Mouse (Mus musculus): ENCODE data around the gene Cuta.
A peak's percentile ranks its signal among the peaks of the same experiment; 100 is the strongest.
"Not testable (repeated sequence)": the region's sequence is repeated elsewhere in the genome, so short reads cannot be mapped to it uniquely, and the experiment has no call there.

Cuta gene

DNA sequence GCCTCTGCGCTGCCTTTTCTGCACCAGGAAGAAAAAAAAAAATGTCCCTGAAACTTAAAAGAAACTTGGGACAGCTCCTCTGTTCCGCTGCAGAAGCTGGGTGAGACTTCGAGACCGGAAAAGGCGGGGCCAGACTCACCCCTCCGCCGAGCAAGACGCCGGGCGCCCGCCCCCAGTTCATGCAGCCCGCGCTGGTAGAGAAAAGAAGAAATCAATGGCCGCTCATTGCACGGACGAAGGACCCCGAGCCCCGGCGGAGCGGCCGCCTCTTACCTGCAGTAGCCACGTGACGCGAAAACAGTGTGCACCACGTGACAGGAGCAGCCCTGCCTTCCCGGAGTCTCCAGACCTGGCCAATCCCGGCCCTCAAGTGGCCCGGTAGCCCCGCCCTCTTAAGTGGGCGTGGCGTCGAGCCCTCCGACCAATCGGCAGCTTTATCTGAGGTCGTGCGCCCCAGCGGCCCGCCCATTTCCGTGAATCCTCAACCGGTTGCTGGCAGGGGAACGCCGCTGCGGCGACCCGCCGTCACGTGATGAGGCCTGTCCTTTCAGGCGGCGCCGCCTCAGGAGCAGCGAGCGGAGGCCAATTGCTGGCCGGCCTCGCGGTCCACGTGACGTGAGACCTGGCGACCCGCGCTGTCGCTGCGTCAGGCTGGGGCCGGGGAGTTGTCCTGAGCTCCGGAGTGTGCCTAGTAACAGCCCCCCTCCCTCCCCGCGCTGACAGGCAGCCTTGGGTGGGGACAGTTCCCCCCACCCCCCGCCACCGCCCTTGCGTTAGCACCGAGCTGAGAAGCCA, at the start of gene Cuta:
TSS of gene Cuta (minus strand) at position 392 of the 795 bp plus-strand sequence.
- peak; percentile 99 to 100 for DNase-seq

DNA sequence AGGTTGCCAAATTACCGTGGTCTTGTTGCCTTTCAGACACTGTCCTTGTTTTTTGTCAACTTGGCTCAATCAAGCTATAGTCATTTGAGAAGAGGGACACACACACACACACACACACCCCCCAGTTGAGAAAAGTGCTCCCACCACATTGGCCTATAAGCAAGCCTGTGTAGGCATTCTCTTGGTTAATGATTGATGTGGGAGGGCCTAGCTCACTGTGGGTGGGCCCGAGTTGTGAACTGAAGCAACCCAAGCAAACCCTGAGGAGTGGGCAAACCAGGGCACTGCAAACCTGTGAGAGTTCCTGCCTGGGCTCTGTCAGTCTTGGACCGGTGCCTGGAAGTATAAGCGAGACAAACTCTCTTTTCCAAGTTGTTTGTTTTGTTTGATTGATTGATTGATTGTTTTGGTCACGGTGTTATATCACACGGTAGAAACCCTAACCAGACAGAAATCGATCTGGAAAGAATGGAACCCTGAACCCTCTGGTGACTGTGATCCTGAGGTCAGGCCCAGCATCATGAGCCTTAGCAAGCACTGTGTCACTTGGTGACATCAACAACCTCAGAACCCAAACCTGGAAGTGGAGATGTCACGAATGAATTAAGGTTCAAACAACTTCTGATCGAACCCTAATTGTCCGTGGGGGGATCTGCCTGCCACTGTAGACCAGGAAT, 46.3 kb upstream of the Cuta start:
- DNase-seq, result no peak

DNA sequence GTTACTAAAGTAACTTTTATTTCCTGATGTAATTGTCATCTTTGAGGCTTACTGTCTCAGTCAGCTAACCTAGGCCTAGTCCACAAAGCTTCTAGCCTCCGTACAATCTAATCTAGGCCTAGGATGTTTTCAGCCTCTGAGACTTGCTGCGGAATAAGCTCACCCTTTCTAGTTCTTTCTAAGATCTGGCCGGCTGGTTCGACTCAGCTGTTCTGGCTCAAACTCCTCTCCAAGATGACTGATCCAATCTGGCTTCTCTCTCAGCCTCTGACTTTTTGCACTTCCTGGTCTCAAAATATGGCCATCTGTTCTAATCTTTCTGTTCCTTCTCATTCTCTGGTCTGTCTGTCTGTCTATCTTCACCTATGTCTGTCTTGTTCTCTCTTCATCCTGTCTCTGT, 44.0 kb upstream of the Cuta start:
- DNase-seq, result no peak

DNA sequence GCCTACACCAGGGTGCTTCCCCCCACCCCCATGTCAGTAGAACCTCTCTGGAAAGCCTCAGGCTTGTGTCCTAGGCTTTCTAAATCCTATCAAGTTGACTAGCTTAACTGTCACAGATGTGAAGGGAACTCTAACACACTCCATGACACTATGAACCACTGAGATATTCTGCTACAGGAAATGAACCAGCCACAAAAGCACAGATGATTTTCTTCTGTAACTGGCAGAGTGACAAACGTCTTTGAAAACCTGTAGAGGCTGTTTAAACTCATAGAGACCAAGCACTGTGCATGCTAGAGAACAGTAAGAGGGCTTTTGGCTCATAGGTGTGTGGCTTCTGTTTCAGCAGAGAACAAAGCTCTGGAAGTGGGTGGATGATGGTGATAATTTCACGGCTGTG, 41.7 kb upstream of the Cuta start:
- no peak for DNase-seq

DNA sequence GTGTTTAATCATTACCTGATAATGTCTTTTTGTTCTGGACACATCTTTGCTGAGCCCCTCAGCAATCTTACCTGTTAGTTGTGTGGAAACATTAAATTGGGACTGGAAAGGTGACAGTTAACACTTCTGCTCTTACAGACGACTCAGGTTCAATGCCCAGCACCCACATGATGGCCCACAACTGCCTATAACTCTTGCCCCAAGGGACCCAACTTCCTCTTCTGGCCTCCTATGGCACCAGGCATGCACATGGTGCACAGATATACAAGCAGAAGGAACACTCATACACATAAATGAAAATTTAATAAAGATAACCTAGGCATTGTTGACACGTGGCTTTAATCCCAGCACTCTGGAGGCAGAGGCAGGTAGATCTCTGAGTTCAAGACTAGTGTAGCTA, 40.1 kb upstream of the Cuta start:
- DNase-seq, result no peak

DNA sequence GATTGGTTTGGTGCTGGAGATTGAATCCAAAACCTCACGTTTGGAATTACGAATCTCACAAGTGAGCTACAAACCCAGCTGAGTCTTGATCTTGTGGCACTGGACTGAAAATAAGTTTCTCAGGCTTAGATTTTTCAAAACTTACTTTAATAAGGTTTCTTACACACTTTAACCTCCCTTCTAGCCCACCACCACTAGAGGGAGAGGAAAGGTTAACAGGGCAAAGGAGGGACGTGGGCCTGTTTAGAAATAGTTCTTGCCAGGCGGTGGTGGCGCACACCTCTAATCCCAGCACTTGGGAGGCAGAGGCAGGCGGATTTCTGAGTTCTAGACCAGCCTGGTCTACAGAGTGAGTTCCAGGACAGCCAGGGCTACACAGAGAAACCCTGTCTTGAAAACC, 38.0 kb upstream of the Cuta start:
- DNase-seq, result not testable (repeated sequence)

DNA sequence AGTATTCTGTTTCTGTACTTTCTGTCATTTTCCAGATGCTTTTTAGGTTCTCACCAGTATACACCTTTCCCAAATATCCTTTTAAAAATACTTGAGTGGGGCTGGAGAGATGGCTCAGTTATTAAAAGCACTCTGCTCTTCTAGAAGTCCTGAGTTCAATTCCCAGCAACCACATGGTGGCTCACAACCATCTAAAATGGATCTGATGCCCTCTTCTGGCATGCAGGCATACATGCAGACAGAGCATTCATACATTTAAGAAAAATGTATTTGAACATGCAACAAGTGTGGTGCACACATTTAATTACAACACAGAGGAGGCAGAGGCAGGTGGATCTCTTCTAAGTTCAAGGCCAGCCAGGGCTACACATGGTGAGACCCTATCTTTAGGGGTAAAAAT, 36.0 kb upstream of the Cuta start:
- DNase-seq, result no peak

DNA sequence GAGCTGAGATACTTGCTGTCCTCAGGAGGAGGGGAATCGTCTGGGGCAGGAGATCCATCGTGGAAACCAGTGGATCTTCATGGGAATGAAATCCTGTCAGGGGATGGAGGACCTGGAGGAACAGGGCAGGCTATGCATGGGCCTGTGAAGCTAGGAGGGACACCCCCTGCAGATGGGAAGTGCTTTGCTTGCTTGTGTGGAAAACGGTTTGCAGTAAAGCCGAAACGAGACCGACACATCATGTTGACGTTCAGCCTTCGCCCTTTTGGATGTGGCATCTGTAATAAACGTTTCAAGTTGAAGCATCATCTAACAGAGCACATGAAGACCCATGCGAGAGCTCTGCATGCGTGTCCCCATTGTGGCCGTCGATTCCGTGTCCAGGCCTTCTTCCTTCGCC, 35.2 kb upstream of the Cuta start:
- no peak for DNase-seq

DNA sequence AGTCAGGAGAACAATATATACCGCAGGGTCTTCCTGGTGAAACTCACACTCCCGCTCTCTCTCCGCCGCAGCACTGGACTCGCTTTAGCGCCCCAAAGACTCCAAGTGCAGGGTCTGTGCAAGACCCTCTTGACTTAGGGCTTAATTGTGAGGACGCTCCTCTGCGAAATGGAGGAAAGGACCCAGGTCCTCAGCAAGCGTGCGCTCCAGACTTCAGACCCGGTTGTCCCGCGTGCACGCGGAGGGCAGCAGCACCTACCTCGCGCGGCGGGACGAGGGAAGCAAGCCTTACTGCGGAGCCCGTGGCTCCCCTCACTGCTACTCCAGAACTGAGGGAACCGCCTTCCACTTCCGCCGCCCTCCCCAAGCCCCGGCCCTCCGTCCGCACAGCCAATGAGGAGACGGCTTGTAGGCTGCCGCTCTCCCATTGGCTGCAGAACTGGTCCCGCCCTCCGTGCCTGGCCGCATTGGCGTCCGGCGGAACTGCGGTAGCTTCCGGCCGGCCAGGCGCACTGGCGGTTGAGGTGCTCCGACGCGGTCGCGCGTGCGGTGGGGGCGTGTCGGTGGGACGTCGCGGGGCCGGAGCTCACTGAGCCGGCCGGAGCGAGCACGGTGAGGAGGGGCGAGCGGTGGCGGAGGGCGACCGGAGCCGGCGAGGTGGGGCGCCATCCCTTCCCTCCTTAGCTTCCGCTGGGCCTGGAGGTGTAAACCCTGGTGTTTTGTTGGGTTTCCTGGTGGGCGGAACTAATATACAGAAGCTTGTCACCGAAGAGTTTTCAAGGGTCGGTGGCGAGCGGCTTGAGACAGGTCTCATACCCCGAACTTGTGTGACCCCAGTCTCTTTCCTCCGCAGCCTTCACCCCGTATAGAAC, 33.6 kb upstream of the Cuta start, which contains the start of gene Zbtb9:
TSS of gene Zbtb9 (plus strand) at position 465 of the 872 bp plus-strand sequence.
- peak; percentile 93 to 97 for DNase-seq

DNA sequence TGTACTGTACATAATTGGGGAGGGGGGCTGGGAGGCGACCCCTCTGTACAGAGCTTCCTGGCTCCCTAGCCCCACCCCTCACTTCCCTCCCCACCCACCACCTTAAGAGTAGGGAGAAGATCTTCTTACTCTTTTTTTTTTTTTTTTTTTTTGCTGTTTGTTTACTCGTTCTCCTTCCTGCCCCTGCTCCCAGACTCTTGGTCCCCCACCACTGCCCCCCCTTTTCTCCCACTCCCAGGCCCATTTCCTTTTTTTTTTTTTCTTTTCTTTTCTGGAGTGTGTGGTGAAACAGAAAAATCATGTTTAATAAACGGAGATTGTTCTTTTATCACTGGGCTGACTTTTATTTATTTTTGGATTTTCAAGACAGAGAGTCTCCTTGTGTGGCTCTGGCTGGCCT, 32.7 kb upstream of the Cuta start:
- DNase-seq, result no peak

DNA sequence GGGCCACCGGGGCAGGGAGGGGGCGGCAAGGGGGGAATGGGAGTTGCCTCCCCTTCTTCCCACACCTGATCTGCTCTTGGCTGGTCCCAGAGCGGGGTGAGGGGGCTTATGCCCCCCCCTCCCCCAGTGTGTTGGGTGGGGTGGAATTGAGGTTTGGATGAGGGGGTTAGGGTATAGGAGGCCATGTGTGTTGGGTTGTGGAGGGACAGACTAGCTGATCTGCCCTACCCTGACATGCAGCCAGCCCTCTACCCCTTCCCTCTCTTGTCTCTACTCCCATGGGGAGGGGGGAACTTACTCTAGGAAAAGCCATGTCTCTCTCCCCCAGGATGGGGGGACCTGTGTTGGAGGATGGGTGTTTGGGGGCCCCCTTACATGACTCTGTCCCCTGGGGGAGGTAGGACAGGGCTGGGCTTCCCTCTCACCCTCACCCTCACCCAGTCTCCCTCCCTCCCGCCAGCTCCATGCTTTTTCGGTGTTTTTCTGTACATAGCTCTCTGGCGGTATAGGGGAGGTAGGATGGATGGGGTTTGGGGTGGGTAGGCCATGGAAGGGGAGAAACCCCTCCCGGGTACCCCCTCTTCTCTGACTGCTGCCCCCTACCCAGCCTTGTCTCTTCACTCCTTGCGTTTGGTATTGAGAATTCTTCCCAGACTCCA, 32.0 kb upstream of the Cuta start:
- no peak for DNase-seq

DNA sequence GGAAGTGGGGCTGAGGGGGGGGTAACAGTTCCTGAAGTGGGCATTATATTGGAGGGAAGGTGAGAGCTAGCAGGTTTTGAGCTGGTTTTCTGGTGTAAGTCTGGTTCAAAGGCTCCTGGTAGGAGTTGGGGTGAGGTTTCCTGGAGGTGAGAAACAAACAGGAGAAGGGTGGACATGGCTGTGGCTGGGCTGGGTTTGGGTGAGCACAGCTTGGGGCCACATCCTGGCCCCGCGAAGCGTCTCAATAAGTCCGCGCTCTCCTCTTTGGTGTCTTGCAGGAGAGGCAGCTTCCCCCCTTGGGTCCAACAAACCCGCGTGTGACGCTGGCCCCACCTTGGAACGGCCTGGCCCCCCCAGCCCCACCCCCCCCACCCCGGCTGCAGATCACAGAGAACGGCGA, 30.9 kb upstream of the Cuta start:
- DNase-seq, result no peak

DNA sequence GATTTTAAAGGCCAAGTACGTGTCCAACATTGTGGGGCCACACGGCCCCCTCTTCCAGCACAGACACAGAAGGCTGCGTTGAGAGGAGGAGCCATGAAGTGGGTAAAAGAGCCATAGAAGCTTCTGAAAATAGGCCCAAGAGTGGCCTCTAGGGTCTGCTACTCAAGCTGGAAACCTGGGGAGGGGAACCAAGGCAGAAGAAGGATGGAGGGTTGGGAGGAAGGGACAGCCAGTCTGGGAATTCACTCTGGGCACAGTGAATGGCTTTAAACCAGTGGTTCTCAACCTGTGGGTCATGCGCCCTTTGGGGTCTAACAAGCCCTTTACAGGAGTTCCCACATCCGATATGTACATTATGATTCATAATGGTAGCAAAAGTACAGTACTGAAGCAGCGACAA, 29.9 kb upstream of the Cuta start:
- no peak for DNase-seq

DNA sequence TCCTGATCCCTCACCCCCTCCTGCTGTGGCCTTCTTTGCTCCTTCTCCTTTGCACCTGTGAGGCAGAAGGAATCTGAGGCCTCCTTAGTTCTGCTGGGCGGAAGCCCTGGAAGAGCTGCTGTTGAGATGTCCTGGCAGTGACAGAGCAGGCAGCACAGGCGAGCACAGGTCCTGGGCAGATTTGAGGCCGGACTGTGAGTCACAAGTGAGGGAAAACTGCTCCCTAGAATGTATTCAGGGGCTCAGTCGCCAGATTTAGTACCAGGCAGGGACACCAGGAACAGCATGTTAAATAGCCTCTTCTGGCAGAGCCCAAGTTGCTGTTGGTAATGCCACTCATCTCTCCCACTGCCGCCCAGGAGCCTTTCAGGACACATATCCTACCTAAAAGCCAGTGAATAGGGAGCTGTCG, 28.8 kb upstream of the Cuta start:
- DNase-seq, result no peak

DNA sequence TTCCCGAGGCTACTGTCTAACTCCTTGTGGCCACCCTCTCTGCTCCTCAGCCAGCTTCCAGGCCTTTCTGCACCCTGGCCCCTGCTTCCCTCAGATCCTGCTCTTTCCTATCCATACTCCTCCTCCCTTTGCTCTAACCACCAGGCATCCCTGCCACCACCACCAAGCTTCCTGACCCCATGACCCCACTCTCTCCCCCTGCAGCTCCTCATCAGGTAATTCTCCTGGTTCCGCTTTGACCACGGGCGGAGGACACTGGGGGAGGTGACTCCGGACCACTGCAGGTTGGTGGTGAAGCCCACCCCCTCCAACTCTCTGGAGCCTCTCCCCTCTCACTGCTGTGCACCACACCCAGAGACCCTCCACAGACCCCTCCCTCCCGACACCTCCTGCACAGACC, 28.1 kb upstream of the Cuta start:
- DNase-seq, result no peak

DNA sequence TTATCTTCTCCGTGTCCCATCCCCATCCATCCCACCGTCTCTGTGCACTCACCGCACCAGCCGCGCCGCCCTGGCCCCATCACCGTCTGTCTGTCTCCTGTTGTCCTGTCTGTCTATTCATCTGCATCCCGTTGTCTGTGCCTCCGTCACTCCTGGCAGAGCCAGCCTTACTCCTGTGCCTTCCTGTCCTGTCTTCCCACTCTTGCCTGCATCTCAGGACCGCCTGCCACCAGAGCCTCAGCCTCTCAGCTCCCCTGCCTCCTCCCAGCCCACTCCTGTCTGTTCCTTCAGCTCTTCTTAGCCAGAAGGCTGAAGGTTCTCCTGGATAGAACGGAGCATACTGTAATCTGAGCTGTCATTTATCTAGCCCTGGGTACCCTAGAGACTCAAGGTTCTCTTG, 27.6 kb upstream of the Cuta start:
- DNase-seq, result no peak

DNA sequence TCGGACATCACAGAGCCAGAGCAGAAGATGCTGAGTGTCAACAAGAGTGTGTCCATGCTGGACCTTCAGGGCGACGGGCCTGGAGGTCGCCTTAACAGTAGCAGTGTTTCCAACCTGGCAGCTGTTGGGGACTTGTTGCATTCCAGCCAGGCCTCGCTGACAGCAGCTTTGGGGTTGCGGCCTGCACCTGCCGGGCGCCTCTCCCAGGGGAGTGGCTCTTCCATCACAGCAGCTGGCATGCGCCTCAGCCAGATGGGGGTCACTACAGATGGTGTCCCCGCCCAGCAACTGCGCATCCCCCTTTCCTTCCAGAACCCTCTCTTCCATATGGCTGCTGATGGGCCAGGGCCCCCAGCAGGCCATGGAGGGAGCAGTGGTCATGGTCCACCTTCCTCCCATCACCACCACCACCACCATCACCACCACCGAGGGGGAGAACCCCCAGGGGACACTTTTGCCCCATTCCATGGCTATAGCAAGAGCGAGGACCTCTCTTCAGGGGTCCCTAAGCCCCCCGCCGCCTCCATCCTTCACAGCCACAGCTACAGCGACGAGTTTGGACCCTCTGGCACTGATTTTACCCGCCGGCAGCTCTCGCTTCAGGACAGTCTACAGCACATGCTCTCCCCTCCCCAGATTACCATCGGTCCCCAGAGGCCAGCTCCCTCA, 22.3 kb upstream of the Cuta start:
- DNase-seq, result no peak

DNA sequence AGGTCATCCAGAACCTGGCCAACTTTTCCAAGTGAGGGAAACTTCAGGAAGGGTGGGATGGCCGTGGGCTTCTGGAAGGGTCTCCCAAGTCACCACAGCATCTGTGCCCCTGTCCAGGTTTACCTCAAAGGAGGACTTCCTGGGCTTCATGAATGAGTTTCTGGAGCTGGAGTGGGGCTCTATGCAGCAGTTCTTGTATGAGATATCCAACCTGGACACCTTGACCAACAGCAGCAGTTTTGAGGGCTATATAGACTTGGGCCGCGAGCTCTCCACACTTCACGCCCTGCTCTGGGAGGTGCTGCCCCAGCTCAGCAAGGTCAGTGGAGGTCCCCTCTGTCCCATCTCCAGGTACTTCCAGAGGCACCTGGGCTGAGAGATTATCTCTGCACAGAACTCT, 20.4 kb upstream of the Cuta start:
- DNase-seq, result no peak

DNA sequence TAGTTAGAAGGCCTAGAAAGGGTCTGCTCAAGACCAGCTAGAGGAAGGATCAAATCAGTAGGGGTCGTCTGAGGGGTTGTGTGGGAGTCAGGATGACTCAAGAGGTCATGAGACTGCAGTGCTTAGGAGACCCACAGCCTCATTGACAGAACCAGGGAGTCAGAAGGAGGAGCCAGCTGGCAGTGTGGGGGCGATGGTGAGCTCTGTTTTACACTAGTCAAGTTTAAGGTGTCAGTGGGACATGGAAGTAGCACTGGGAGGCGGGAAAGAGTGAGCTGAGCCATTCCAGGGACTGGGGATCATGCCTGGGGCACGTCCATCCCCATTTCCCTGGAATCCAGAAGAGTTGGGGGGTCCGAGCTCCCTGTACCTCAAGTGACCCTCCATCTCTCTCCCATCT, 19.5 kb upstream of the Cuta start:
- no peak for DNase-seq

DNA sequence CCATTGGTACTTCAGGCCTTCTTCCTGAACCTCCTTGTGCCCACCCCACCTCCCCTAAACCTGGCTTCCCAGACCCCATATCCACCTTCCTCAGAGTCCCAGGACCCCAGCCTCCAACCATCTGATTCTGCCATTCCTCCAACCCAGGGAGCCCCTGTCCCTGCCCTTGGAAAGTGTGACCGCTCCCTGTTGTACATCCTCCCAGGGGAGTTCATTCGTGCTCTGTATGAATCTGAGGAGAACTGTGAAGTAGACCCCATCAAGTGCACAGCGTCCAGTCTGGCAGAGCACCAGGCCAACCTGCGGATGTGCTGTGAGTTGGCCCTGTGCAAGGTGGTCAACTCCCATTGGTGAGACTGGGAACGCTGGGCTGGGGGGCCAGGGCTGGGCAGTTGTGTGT, 18.5 kb upstream of the Cuta start:
- DNase-seq, result no peak

DNA sequence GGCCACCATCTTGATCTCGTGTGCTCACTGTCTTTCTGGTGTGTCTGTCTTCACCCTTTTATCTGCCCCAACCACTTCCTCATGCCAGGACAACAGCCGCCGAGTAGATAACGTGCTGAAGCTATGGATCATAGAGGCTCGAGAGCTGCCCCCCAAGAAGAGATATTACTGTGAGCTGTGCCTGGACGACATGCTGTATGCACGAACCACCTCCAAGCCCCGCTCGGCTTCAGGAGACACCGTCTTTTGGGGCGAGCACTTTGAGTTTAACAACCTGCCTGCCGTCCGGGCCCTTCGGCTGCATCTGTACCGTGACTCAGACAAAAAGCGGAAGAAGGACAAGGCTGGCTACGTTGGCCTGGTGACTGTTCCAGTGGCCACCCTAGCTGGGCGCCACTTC, 17.5 kb upstream of the Cuta start:
- DNase-seq, result no peak

DNA sequence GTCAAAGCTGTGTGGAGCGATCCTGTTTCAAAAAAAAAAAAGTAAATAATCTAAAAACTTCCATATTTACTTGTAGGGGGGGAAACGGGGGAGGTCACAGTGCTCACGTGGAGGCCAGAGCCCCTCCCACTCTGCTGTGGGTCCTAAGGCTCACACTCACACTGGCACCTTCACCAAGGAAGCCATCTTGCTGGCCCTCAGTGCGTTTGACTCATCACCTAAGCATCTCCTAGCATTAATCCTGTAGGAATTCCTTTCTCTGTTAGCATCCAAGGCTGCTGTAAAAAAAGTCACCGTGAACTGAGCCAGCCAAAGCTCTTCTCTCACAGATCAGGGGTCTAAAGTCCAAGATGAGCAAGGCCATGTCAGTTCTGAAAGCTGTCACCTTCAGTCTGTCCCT, 16.9 kb upstream of the Cuta start:
- DNase-seq, result no peak
